Mouse (Mus musculus): ENCODE data around the gene Acr.

DNA sequence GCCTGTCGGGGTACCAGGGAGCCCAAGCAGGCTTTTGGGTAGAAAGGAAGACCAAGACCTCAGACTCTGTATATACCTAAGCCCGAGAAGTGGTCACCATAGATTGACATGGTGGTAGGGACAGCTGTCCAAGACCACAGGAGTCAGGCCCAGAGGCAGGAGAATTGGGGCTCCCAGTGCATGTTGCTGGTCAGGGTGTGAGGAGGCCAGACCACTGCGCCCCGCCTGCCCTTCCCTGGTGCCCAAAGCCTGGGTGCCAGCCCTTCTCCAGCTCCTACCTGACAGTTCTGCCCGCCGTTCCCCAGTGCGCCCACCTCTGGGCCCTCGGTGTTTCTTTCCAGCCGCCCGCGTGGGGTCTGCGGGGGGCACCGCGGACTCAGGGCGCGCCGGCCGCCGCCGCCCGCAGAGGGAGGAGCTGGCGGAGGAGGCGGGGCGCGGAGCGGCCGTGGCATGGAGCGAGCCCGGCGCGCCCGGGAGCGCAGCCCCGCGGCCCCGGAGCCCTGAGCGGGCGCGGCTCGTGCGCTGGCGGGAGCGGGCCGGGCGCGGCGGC is 44.8 kb upstream of the Acr start:
- TF ChIP-seq CTCF (conservative IDR thresholded peaks at IDR 0.05; ENCODE audit: low read length): no peak
- TF ChIP-seq NANOG (IDR thresholded peaks at IDR 0.05; ENCODE audit: borderline replicate concordance, low read length): no peak
- TF ChIP-seq POU5F1 (IDR thresholded peaks at IDR 0.05; ENCODE audit: borderline replicate concordance, low read length): no peak
